Mouse (Mus musculus): Measurements from ENCODE around the gene Slc7a11.

GRCm38 (mm10) chr3:50044160-50044559 is 399.3 kb downstream of the Slc7a11 start:
- no peak for TF ChIP-seq POLR2A (IDR thresholded peaks at IDR 0.05; ENCODE audit: insufficient read length, low read depth)
- no peak for TF ChIP-seq MYOD1 (IDR thresholded peaks at IDR 0.05; ENCODE audit: control insufficient read depth in 1 of 3, insufficient read length in 2 of 3, low read depth in 2 of 3)
- TF ChIP-seq TCF12 (IDR thresholded peaks at IDR 0.05; ENCODE audit: insufficient read depth, poor library complexity, severe bottlenecking) = no peak
- no peak for TF ChIP-seq POLR2AphosphoS2 (IDR thresholded peaks at IDR 0.05; ENCODE audit: insufficient read length, low read depth)
- TF ChIP-seq SRF (IDR thresholded peaks at IDR 0.05; ENCODE audit: control insufficient read depth, insufficient read length, low read depth) = no peak
- TF ChIP-seq E2F4 (IDR thresholded peaks at IDR 0.05; ENCODE audit: insufficient read depth) = no peak
- TF ChIP-seq MYOG (IDR thresholded peaks at IDR 0.05; ENCODE audit: control insufficient read depth in 1 of 3, insufficient read depth in 1 of 3, insufficient read length in 2 of 3, low read depth in 2 of 3) = no peak
- TF ChIP-seq MAX (IDR thresholded peaks at IDR 0.05; ENCODE audit: low read depth) = no peak
- no peak for TF ChIP-seq TCF3 (IDR thresholded peaks at IDR 0.05; ENCODE audit: insufficient read length, low read depth)
- no peak for TF ChIP-seq CEBPB (IDR thresholded peaks at IDR 0.05; ENCODE audit: insufficient read depth, poor library complexity, severe bottlenecking)
- TF ChIP-seq USF1 (IDR thresholded peaks at IDR 0.05; ENCODE audit: low read depth) = no peak
